Mouse (Mus musculus) right cerebral cortex, postnatal 14 days (tissue): ENCODE measurements at regions not wholly inside any gene's neighbourhood (a gene's known extent, or its start where the extent isn't known, plus 50 kb on each side); places are given as distances from the start of the nearest gene placed in this dataset.
A peak's percentile ranks its signal among the peaks of the same experiment; 100 is the strongest.

Experiments
- DNase-seq: peaks from one replicate; pipeline ENCODE4 v3.0.0; 2022

GRCm38 (mm10) chr4:80131623-80132301 is 702.2 kb upstream of the Tyrp1 start:
- no peak for DNase-seq

- DNase-seq, result no peak
These were observed 693.7 kb upstream of the Tyrp1 start for GRCm38 (mm10) chr4:80140261-80140660.

DNA sequence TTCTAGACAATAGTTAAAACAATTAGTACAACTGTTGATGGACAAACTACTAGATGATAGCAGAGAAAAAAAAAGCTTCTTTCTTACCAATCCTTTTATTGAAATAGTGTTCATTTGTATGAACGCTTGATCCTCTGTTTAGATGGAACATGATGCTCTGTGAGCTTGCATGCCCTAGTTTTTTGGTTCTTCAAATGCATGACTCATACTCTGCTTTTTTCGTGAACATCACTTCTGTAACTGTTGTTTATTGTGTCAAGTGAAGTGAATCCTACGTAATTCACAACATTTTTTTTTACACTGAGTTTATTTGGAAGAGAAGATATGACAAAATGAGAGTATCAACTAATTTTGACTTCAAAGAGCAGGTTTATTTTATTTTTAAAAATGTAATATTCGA is 674.1 kb upstream of the Tyrp1 start:
- no peak for DNase-seq

- no peak for DNase-seq
These were observed 660.7 kb upstream of the Tyrp1 start for GRCm38 (mm10) chr4:80173229-80173628.

GRCm38 (mm10) chr4:80202223-80202622 is 631.7 kb upstream of the Tyrp1 start:
- no peak for DNase-seq

DNA sequence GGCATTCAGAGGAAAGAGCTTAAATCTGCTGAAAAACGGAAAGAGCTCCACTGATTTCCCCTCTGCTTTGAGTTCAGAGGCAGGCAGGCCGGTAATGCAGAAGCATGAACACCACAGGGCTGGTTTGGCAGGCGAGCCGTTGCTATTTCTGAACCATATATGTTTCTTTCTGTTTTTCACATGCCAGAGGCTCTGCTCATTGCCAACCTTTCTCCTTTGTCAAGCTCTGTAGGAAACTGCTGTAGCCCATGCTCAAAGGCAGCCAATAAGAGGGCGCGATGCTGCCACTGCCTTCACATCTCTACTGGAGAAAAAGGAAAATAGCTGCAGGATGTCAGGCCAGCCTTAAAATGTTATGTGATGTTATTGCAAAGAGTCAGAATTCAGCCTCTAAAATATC is 630.0 kb upstream of the Tyrp1 start:
- DNase-seq, result peak; percentile 24

DNA sequence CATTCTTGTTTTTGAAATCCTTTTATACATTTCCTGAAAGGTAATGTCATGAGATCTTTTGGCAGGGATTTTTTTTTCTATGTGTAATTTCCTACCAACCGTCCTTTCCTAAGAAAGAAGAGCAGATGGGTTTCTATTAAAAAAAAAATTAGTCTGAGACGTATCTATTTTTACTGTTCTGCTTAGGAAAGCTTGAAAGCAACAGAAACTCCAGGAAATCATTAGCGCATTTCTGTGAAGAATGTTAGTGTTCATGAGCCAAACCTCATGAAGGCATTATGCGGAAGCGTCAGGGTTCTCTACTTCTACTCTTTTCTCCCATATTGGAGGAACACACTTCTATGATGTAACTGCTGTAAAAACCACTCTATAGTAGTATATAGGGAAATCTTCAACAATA is 629.5 kb upstream of the Tyrp1 start:
- DNase-seq, result no peak
